Mouse (Mus musculus): ENCODE results near the gene Vasp.

DNA sequence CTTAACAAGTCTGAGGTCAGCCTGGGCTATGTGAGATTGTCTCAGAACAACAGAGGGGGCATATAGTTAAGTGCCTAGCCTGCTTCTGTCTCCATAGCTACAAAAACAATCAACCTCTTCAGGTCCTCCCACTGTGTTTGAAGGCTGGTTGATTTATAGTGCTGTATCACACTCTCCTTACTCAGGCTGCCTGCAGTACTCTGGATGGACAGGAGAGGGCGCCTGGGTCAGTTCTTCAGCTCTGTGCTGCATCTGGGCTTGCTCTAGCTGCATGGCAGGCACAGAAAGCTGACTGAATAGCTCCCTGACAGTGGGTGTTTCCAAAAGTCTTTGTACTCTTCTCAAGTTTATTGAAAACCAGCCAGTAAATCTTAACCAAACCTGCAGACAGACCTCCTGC lies 32.2 kb downstream of the Vasp start:
- no peak for TF ChIP-seq TCF12 (IDR thresholded peaks at IDR 0.05; ENCODE audit: insufficient read depth, poor library complexity, severe bottlenecking)
- no peak for TF ChIP-seq POLR2A (IDR thresholded peaks at IDR 0.05; ENCODE audit: insufficient read length, low read depth)
- TF ChIP-seq MAX (IDR thresholded peaks at IDR 0.05; ENCODE audit: low read depth) = no peak
- TF ChIP-seq USF1 (IDR thresholded peaks at IDR 0.05; ENCODE audit: low read depth) = no peak
- no peak for TF ChIP-seq MYOD1 (IDR thresholded peaks at IDR 0.05; ENCODE audit: control insufficient read depth in 1 of 3, insufficient read length in 2 of 3, low read depth in 2 of 3)
- TF ChIP-seq CEBPB (IDR thresholded peaks at IDR 0.05; ENCODE audit: insufficient read depth, poor library complexity, severe bottlenecking) = no peak
- TF ChIP-seq E2F4 (IDR thresholded peaks at IDR 0.05; ENCODE audit: insufficient read depth) = no peak
- no peak for TF ChIP-seq MYOG (IDR thresholded peaks at IDR 0.05; ENCODE audit: control insufficient read depth in 1 of 3, insufficient read depth in 1 of 3, insufficient read length in 2 of 3, low read depth in 2 of 3)
- no peak for TF ChIP-seq POLR2AphosphoS2 (IDR thresholded peaks at IDR 0.05; ENCODE audit: insufficient read length, low read depth)
- TF ChIP-seq TCF3 (IDR thresholded peaks at IDR 0.05; ENCODE audit: insufficient read length, low read depth) = no peak

Data from myocyte (in vitro differentiated cells).